Mouse (Mus musculus): Measurements from ENCODE around the gene Anapc15-ps. TPM values are rescaled to one million over a fixed set of nuclear protein-coding genes. Genes with fewer than 3 reads are reported as not detected.
A peak's percentile ranks its signal among the peaks of the same experiment; 100 is the strongest.

Anapc15-ps gene
- polyA plus RNA-seq, 1 experiment from 2014 or later = not detected

DNA sequence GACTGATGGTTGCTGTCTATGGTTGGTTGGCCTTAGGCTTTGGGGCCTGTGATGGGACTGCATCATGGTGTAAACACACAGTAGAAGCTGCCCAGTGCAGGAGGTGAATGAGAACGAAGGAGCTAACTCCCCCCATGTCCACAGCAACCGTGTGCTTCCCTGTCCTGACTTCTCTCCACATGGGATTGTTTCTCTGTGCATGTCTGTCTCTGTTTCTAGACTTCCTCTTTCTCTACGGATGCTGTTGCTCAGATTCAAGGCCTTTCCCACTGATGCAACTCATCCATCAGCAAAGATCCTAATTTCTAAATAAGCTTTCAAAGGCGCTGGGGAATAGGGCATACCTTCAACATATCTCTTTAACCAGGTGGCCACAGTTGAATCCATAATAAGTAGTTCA, 3.4 kb downstream of the Anapc15-ps start:
- no peak overlapping the region for H3K9ac ChIP-seq (ENCODE audit: low read length)
- DNase-seq (ENCODE audit: low spot score) = no peak
- ATAC-seq (replicated peaks; ENCODE audit: low FRiP score) = no peak
- no peak overlapping the region for H3K4me2 ChIP-seq (ENCODE audit: low read depth, low read length, severe bottlenecking)
- H3K4me1 ChIP-seq (replicated peaks; ENCODE audit: control insufficient read depth, insufficient read depth, low read length) = no peaks in the 10 kb centered on the region
- no peaks in the 10 kb centered on the region for H3K9me3 ChIP-seq (ENCODE audit: control insufficient read depth, low read length)
- WGBS = 90% methylated on average over 4 of the region's 4 CpGs
- no peaks in the 10 kb centered on the region for H3K27me3 ChIP-seq (ENCODE audit: control insufficient read depth, insufficient read depth, low read length)
- no peak overlapping the region for H3K27ac ChIP-seq (ENCODE audit: low read depth, low read length)
- no peaks in the 10 kb centered on the region for H3K36me3 ChIP-seq (ENCODE audit: control insufficient read depth, insufficient read depth, low read length)
- no peak overlapping the region for H3K4me3 ChIP-seq (ENCODE audit: low read depth, low read length)

DNA sequence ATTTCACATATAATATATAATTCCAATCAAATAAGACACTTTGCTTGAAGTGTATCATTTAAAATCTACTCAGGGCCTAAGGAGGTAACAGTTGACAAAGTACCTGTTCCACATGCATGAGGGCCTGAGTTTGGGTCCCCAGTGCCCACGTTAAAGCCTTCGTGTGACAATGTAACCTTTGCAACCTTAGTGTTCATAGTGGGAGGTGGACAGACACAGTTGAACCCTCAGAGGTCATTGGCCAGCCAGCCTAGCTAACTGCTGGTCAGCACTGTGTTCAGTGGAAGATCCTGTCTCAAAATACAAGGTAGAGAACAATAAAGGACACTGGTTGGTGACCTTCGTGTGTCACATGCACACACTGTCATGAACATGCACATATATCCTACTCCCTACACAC, 4.2 kb downstream of the Anapc15-ps start:
- no peak overlapping the region for H3K4me2 ChIP-seq (ENCODE audit: low read depth, low read length, severe bottlenecking)
- no peaks in the 10 kb centered on the region for H3K27me3 ChIP-seq (ENCODE audit: control insufficient read depth, insufficient read depth, low read length)
- DNase-seq (ENCODE audit: low spot score) (no peak), ATAC-seq (replicated peaks; ENCODE audit: low FRiP score) (no peak)
- no peak overlapping the region for H3K9ac ChIP-seq (ENCODE audit: low read length)
- H3K27ac ChIP-seq (ENCODE audit: low read depth, low read length) = no peak overlapping the region
- no peaks in the 10 kb centered on the region for H3K4me1 ChIP-seq (replicated peaks; ENCODE audit: control insufficient read depth, insufficient read depth, low read length)
- H3K9me3 ChIP-seq (ENCODE audit: control insufficient read depth, low read length) = no peaks in the 10 kb centered on the region
- 95% methylated on average over 3 of the region's 3 CpGs for WGBS
- H3K36me3 ChIP-seq (ENCODE audit: control insufficient read depth, insufficient read depth, low read length) = no peaks in the 10 kb centered on the region
- no peak overlapping the region for H3K4me3 ChIP-seq (ENCODE audit: low read depth, low read length)

DNA sequence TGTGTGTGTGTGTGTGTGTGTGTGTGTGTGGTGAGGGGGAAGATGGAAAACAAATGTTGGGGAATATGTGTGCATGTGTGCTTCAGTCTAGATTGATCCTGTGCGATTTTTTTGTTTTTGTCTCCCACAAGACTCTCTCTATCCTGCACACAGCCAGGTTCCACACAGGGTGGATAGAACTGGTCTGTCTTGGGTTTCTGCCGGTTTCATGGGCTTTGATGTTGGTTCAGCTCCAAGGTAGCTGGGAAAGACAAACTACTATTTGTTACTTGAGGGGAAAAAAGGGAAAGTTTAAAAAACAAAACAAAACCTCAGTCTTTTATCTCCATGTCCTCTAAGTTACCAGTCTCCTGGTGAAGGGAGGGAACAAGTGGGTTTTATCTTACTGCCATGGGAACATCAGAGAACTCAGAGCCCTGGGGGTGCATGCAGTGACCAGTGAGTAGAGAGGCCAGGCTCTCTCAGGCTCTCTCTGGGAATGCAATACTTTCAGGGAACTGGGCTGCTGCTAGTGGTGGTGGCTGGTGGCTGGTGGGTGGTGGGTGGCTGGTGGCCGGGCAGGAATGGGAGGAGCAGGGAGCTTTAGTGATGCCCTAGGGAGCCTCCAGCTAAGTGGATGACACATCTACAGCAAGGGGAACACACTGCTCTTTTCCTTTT, 5.8 kb downstream of the Anapc15-ps start:
- H3K9me3 ChIP-seq (ENCODE audit: control insufficient read depth, low read length) = no peaks in the 10 kb centered on the region
- no peak overlapping the region for H3K9ac ChIP-seq (ENCODE audit: low read length)
- no peak overlapping the region for H3K4me3 ChIP-seq (ENCODE audit: low read depth, low read length)
- no peak for DNase-seq (ENCODE audit: low spot score)
- 76% methylated on average over 3 of the region's 3 CpGs for WGBS
- no peaks in the 10 kb centered on the region for H3K36me3 ChIP-seq (ENCODE audit: control insufficient read depth, insufficient read depth, low read length)
- H3K27me3 ChIP-seq (ENCODE audit: control insufficient read depth, insufficient read depth, low read length) = no peaks in the 10 kb centered on the region
- H3K4me1 ChIP-seq (replicated peaks; ENCODE audit: control insufficient read depth, insufficient read depth, low read length) = no peaks in the 10 kb centered on the region
- ATAC-seq (replicated peaks; ENCODE audit: low FRiP score) = no peak
- H3K27ac ChIP-seq (ENCODE audit: low read depth, low read length) = no peak overlapping the region
- H3K4me2 ChIP-seq (ENCODE audit: low read depth, low read length, severe bottlenecking) = no peak overlapping the region

DNA sequence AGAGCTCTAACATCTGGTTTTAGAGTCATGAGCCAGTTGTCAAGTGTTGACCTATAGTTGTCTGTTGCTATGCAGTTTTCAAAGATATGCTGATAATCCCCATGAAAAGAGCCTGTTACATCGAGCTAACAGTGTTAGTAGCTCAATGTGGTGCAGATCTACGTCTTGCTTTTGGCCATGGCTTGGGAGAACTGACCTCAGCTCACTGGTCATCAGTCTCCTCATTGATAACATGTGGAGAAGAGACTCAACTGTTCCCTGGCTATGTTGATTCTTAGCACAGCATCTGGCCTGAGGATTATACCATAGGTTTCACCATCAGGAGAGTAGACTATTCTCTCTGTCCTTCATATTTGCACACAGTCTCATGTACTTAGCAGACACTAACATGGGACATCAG, 6.5 kb downstream of the Anapc15-ps start:
- Histone ChIP-seq H3K4me1 (replicated peaks; ENCODE audit: control insufficient read depth, insufficient read depth, low read length) (no peaks in the 10 kb centered on the region), H3K9me3 (ENCODE audit: control insufficient read depth, low read length) (no peaks in the 10 kb centered on the region), H3K9ac (ENCODE audit: low read length) (no peak overlapping the region), H3K36me3 (ENCODE audit: control insufficient read depth, insufficient read depth, low read length) (no peaks in the 10 kb centered on the region), H3K27me3 (ENCODE audit: control insufficient read depth, insufficient read depth, low read length) (no peaks in the 10 kb centered on the region), H3K27ac (ENCODE audit: low read depth, low read length) (no peak overlapping the region), H3K4me2 (ENCODE audit: low read depth, low read length, severe bottlenecking) (no peak overlapping the region), H3K4me3 (ENCODE audit: low read depth, low read length) (no peak overlapping the region)
- DNase-seq (ENCODE audit: low spot score) = no peak
- WGBS = 57% methylated on average over 2 of the region's 2 CpGs
- ATAC-seq (replicated peaks; ENCODE audit: low FRiP score) = no peak

DNA sequence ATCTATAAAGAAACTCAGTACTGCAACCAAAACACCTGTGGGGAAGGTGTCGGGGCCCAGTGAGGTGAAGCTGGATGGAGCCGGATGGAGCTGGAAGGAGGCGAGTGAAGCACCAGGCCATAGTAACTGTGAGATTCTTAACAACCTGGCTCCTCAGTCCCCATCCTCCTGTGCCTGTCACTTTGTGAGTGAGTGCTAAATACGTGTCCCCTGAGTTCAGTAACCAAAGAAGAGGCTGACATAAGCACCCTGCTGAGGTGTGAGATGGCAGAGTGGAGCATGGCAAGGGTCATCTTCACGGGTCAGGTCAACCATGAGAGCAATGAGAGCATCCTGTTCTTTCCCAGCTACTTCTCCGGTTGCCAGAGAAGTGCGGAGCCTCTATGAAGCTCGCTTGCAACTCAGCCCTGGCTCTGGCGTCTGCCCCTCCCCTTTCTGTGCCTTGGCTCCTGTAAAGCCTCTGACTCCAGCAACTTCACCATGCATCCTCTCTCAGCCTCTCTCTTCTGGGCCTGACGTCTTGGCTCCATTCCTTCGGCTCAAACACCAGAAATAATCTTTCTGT, 7.7 kb downstream of the Anapc15-ps start:
- Histone ChIP-seq H3K4me2 (ENCODE audit: low read depth, low read length, severe bottlenecking) (no peak overlapping the region), H3K4me3 (ENCODE audit: low read depth, low read length) (no peak overlapping the region), H3K4me1 (replicated peaks; ENCODE audit: control insufficient read depth, insufficient read depth, low read length) (no peaks in the 10 kb centered on the region), H3K9me3 (ENCODE audit: control insufficient read depth, low read length) (no peaks in the 10 kb centered on the region), H3K27me3 (ENCODE audit: control insufficient read depth, insufficient read depth, low read length) (no peaks in the 10 kb centered on the region), H3K9ac (ENCODE audit: low read length) (no peak overlapping the region), H3K36me3 (ENCODE audit: control insufficient read depth, insufficient read depth, low read length) (no peaks in the 10 kb centered on the region), H3K27ac (ENCODE audit: low read depth, low read length) (no peak overlapping the region)
- ATAC-seq (replicated peaks; ENCODE audit: low FRiP score) (no peak), DNase-seq (ENCODE audit: low spot score) (no peak)
- WGBS = 50% methylated on average over 11 of the region's 11 CpGs

DNA sequence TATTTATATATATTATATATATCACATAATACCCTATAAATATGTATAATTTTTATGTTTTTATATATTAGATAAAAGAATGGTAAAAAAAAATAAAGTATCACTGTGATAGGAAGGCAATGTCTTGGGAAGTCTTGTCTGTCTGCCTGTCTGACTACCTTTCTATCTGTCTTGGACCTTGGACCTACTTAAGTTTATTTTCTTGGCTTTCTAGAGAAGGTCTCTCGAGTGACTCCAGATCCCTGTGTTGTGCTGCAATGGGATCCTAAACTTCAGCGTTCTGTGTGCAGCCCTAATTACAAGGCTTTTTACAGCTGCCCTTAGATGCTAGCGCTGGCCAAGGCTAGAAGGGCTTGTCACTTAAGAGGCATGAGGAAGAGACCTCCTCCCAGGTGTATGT, 8.6 kb downstream of the Anapc15-ps start:
- 76% methylated on average over 3 of the region's 3 CpGs for WGBS

DNA sequence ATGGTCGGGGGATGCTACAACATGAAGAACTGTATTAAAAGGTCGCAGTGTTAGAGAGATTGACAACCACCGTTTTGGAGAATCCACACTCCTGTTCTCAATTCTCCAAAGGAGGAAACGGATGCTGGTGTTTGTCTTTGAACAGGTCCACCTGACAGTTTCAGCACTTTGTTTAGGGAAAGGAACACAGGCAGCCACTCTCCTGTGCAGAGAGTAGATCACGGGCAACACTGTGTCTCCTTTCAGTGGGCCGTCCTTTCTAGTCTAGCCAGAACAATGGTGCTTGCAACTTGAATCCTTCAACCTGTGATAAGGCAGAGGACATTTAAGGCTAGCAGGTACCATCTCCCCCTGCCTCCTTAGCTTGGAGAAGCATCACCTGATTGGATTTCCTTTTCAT, 12.9 kb downstream of the Anapc15-ps start:
- no peak overlapping the region for H3K9ac ChIP-seq (ENCODE audit: low read length)
- no peak overlapping the region for H3K27ac ChIP-seq (ENCODE audit: low read depth, low read length)
- no peaks in the 10 kb centered on the region for H3K27me3 ChIP-seq (ENCODE audit: control insufficient read depth, insufficient read depth, low read length)
- no peak overlapping the region for H3K4me3 ChIP-seq (ENCODE audit: low read depth, low read length)
- H3K4me1 ChIP-seq (replicated peaks; ENCODE audit: control insufficient read depth, insufficient read depth, low read length) = peaks cover 5% of the 10 kb centered on the region; the same call in 1 of the 2 replicates
- 78% methylated on average over 6 of the region's 6 CpGs for WGBS
- ATAC-seq (replicated peaks; ENCODE audit: low FRiP score) (no peak), DNase-seq (ENCODE audit: low spot score) (peak; percentile 2)
- H3K36me3 ChIP-seq (ENCODE audit: control insufficient read depth, insufficient read depth, low read length) = no peaks in the 10 kb centered on the region
- no peak overlapping the region for H3K4me2 ChIP-seq (ENCODE audit: low read depth, low read length, severe bottlenecking)
- no peaks in the 10 kb centered on the region for H3K9me3 ChIP-seq (ENCODE audit: control insufficient read depth, low read length)

More for the DNA sequence above, 8.6 kb downstream of the Anapc15-ps start:
- ATAC-seq (replicated peaks; ENCODE audit: low FRiP score) = no peak
- H3K36me3 ChIP-seq (ENCODE audit: control insufficient read depth, insufficient read depth, low read length) = no peaks in the 10 kb centered on the region
- no peaks in the 10 kb centered on the region for H3K9me3 ChIP-seq (ENCODE audit: control insufficient read depth, low read length)
- no peak for DNase-seq (ENCODE audit: low spot score)
- no peaks in the 10 kb centered on the region for H3K27me3 ChIP-seq (ENCODE audit: control insufficient read depth, insufficient read depth, low read length)
- no peak overlapping the region for H3K27ac ChIP-seq (ENCODE audit: low read depth, low read length)
- no peaks in the 10 kb centered on the region for H3K4me1 ChIP-seq (replicated peaks; ENCODE audit: control insufficient read depth, insufficient read depth, low read length)
- H3K9ac ChIP-seq (ENCODE audit: low read length) = no peak overlapping the region
- H3K4me2 ChIP-seq (ENCODE audit: low read depth, low read length, severe bottlenecking) = no peak overlapping the region
- H3K4me3 ChIP-seq (ENCODE audit: low read depth, low read length) = no peak overlapping the region

DNA sequence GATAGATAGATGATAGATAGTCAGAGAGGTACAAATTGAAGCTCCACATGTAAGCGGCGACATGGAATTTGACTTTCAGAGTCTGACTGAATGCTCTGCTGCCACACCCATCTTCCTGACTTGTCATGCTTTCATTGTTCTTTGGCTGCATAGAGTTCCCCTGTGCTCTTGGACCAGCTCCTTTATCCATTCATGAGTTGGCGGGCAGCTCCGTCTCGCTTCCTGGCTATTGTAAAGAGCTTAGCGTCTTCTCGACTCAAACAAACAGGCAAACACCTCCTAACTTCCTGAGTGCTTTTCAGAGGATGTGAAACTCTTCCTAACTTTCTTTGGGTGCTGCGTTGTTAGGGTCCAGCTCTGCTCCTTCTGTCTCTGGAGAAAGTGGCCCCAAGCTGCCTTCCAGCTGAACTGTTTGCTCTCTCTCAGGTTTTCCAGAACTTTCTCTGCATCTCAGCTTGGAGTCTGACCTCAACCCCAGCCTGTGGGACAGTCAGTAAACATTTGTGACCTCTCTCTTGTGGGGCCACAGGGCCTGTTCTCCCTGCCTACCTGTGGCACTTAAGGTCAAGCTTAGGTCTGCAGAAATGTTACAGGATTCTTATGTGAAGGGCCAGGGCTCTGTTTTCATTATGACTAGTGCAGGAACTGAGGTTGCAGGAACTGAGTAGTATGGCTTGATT, 13.6 kb downstream of the Anapc15-ps start:
- DNase-seq (ENCODE audit: low spot score) (peak; percentile 28), ATAC-seq (replicated peaks; ENCODE audit: low FRiP score) (no peak)
- no peak overlapping the region for H3K27ac ChIP-seq (ENCODE audit: low read depth, low read length)
- H3K4me3 ChIP-seq (ENCODE audit: low read depth, low read length) = no peak overlapping the region
- 33% methylated on average over 8 of the region's 8 CpGs for WGBS
- no peak overlapping the region for H3K9ac ChIP-seq (ENCODE audit: low read length)
- H3K36me3 ChIP-seq (ENCODE audit: control insufficient read depth, insufficient read depth, low read length) = no peaks in the 10 kb centered on the region
- no peaks in the 10 kb centered on the region for H3K27me3 ChIP-seq (ENCODE audit: control insufficient read depth, insufficient read depth, low read length)
- H3K9me3 ChIP-seq (ENCODE audit: control insufficient read depth, low read length) = no peaks in the 10 kb centered on the region
- peaks cover 5% of the 10 kb centered on the region; the same call in 1 of the 2 replicates for H3K4me1 ChIP-seq (replicated peaks; ENCODE audit: control insufficient read depth, insufficient read depth, low read length)
- H3K4me2 ChIP-seq (ENCODE audit: low read depth, low read length, severe bottlenecking) = no peak overlapping the region
